Mouse (Mus musculus): ENCODE measurements around the gene Pramef12.

DNA sequence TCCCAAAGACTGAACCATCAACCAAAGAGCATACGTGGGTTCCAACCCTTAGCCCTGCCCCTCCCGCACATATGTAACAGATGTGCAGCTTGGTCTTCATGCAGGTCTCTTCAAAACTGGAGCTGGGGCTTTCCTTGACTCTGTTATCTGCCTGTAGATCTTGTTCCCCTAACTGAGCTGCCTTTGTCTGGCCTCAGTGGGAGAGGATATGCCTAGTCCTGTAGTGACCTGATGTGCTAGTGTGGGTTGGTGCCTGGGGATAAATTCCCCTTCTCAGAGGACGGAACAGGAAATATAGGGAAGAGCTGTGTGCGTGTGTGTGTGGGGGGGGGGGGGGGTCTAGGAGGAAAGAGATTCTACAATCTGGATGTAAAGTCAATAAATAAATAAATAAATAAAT lies 32.8 kb upstream of the Pramef12 start:
- TF ChIP-seq CTCF (IDR thresholded peaks at IDR 0.05), result no peak
- no peak for TF ChIP-seq POLR2A (IDR thresholded peaks at IDR 0.05; ENCODE audit: insufficient read depth, low read depth, low read length)
